Mouse (Mus musculus): Measurements from ENCODE around the gene Zfp408.

DNA sequence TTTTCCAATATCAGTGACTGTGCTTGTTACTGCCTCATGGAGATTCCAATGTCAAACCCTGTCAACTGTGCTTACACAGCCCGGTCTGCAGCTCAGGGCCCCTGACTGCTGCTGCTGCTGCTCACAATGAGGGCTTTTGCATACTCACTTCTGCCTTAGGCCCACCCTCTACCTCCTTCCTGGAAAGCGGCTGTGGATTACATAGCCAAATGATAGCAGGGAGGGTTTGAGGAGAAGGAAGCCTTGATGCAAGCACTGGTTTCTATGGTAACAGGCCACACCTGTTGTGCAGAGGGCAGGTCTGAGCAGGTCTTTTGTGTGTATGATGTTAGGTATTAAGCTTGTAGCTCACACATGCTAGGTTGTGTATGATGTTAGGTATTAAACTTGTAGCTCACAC, 18.2 kb upstream of the Zfp408 start:
- no peak for TF ChIP-seq GATA1 (IDR thresholded peaks at IDR 0.05; ENCODE audit: low read length)
- TF ChIP-seq TAL1 (IDR thresholded peaks at IDR 0.05; ENCODE audit: low read length): no peak
